Mouse (Mus musculus): ENCODE measurements around the gene Iqsec2.

DNA sequence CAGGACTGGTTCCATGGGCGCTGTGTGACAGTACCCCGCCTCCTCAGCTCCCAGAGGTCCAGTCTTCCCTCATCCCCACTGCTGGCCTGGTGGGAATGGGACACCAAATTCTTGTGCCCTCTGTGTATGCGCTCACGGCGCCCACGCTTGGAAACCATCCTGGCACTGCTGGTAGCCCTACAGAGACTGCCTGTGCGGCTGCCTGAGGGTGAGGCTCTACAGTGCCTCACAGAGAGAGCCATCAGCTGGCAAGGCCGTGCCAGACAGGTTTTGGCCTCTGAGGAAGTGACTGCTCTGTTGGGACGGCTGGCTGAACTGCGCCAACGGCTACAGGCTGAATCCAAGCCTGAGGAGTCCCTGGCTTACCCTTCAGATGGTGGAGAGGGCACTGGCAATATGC is 127.1 kb downstream of the Iqsec2 start:
- no peak for TF ChIP-seq CTCF (IDR thresholded peaks at IDR 0.05; ENCODE audit: low read depth)
- no peak for TF ChIP-seq EP300 (IDR thresholded peaks at IDR 0.05; ENCODE audit: low read depth)

Data from liver, postnatal 0 days (tissue).